Mouse (Mus musculus): ENCODE measurements around the gene Dtx3. TPM values are rescaled to one million over a fixed set of nuclear protein-coding genes. Genes with fewer than 3 reads are reported as not detected.
A peak's percentile ranks its signal among the peaks of the same experiment; 100 is the strongest.

Gene Dtx3
- polyA plus RNA-seq, 1 experiment, result 82.0 TPM

- TF ChIP-seq POLR2A (IDR thresholded peaks at IDR 0.05; ENCODE audit: low read depth, low read length), result peak; percentile 66
- no peak for TF ChIP-seq CTCF (IDR thresholded peaks at IDR 0.05; ENCODE audit: borderline replicate concordance, insufficient read depth, low read length)
- H3K4me1 ChIP-seq (ENCODE audit: control insufficient read depth, insufficient read depth, low read length), result peaks cover 4% of the 10 kb centered on the region
- H3K27ac ChIP-seq (ENCODE audit: insufficient read depth, low read length), result peak overlapping the region; percentile 100
- peak overlapping the region; percentile 91 for H3K4me3 ChIP-seq (ENCODE audit: insufficient read depth, low read length)
Observed at GRCm38 (mm10) chr10:127188465-127189115, 6.9 kb downstream of the Dtx3 start.

- no peak overlapping the region for H3K27ac ChIP-seq (ENCODE audit: insufficient read depth, low read length)
- peaks cover 4% of the 10 kb centered on the region for H3K4me1 ChIP-seq (ENCODE audit: control insufficient read depth, insufficient read depth, low read length)
- H3K4me3 ChIP-seq (ENCODE audit: insufficient read depth, low read length), result peak overlapping the region; percentile 91
- no peak for TF ChIP-seq CTCF (IDR thresholded peaks at IDR 0.05; ENCODE audit: borderline replicate concordance, insufficient read depth, low read length)
- peak; percentile 25; the same call in 1 of the 2 replicates for TF ChIP-seq POLR2A (IDR thresholded peaks at IDR 0.05; ENCODE audit: low read depth, low read length)
Observed at GRCm38 (mm10) chr10:127188079-127188453, 7.5 kb downstream of the Dtx3 start.

- peaks cover 4% of the 10 kb centered on the region for H3K4me1 ChIP-seq (ENCODE audit: control insufficient read depth, insufficient read depth, low read length)
- TF ChIP-seq POLR2A (IDR thresholded peaks at IDR 0.05; ENCODE audit: low read depth, low read length) (no peak; the same call in 1 of the 2 replicates), CTCF (IDR thresholded peaks at IDR 0.05; ENCODE audit: borderline replicate concordance, insufficient read depth, low read length) (no peak)
- no peak overlapping the region for H3K27ac ChIP-seq (ENCODE audit: insufficient read depth, low read length)
- peak overlapping the region; percentile 91 for H3K4me3 ChIP-seq (ENCODE audit: insufficient read depth, low read length)
Observed at GRCm38 (mm10) chr10:127187371-127188078, 8.0 kb downstream of the Dtx3 start.

- TF ChIP-seq CTCF (IDR thresholded peaks at IDR 0.05; ENCODE audit: borderline replicate concordance, insufficient read depth, low read length) (no peak), POLR2A (IDR thresholded peaks at IDR 0.05; ENCODE audit: low read depth, low read length) (no peak)
- H3K4me1 ChIP-seq (ENCODE audit: control insufficient read depth, insufficient read depth, low read length), result peaks cover 4% of the 10 kb centered on the region
- no peak overlapping the region for H3K4me3 ChIP-seq (ENCODE audit: insufficient read depth, low read length)
- no peak overlapping the region for H3K27ac ChIP-seq (ENCODE audit: insufficient read depth, low read length)
Observed at GRCm38 (mm10) chr10:127186451-127186850, 9.1 kb downstream of the Dtx3 start.

- H3K4me3 ChIP-seq (ENCODE audit: insufficient read depth, low read length), result no peak overlapping the region
- TF ChIP-seq POLR2A (IDR thresholded peaks at IDR 0.05; ENCODE audit: low read depth, low read length) (peak; percentile 37; the same call in 1 of the 2 replicates), CTCF (IDR thresholded peaks at IDR 0.05; ENCODE audit: borderline replicate concordance, insufficient read depth, low read length) (no peak)
- no peak overlapping the region for H3K27ac ChIP-seq (ENCODE audit: insufficient read depth, low read length)
- H3K4me1 ChIP-seq (ENCODE audit: control insufficient read depth, insufficient read depth, low read length), result peaks cover 2% of the 10 kb centered on the region
Observed at GRCm38 (mm10) chr10:127185506-127185905, 10.0 kb downstream of the Dtx3 start.

GRCm38 (mm10) chr10:127185101-127185500 lies 10.4 kb downstream of the Dtx3 start:
- TF ChIP-seq CTCF (IDR thresholded peaks at IDR 0.05; ENCODE audit: borderline replicate concordance, insufficient read depth, low read length), result no peak
- Histone ChIP-seq H3K27ac (ENCODE audit: insufficient read depth, low read length) (no peak overlapping the region), H3K4me1 (ENCODE audit: control insufficient read depth, insufficient read depth, low read length) (no peaks in the 10 kb centered on the region), H3K4me3 (ENCODE audit: insufficient read depth, low read length) (no peak overlapping the region)

- Histone ChIP-seq H3K4me3 (ENCODE audit: insufficient read depth, low read length) (no peak overlapping the region), H3K27ac (ENCODE audit: insufficient read depth, low read length) (no peak overlapping the region), H3K4me1 (ENCODE audit: control insufficient read depth, insufficient read depth, low read length) (0 out of 2 replicates have a peak, but pooled peaks cover 4% of the 10 kb centered on the region)
- TF ChIP-seq CTCF (IDR thresholded peaks at IDR 0.05; ENCODE audit: borderline replicate concordance, insufficient read depth, low read length) (no peak), POLR2A (IDR thresholded peaks at IDR 0.05; ENCODE audit: low read depth, low read length) (no peak)
Observed at GRCm38 (mm10) chr10:127183759-127184158, 11.8 kb downstream of the Dtx3 start.

- TF ChIP-seq CTCF (IDR thresholded peaks at IDR 0.05; ENCODE audit: borderline replicate concordance, insufficient read depth, low read length), result no peak
- TF ChIP-seq POLR2A (IDR thresholded peaks at IDR 0.05; ENCODE audit: low read depth, low read length), result no peak
- H3K4me1 ChIP-seq (ENCODE audit: control insufficient read depth, insufficient read depth, low read length), result 0 out of 2 replicates have a peak, but pooled peaks cover 4% of the 10 kb centered on the region
- H3K27ac ChIP-seq (ENCODE audit: insufficient read depth, low read length), result no peak overlapping the region
- no peak overlapping the region for H3K4me3 ChIP-seq (ENCODE audit: insufficient read depth, low read length)
Observed at GRCm38 (mm10) chr10:127182624-127183023, 12.9 kb downstream of the Dtx3 start.

- H3K27ac ChIP-seq (ENCODE audit: insufficient read depth, low read length), result no peak overlapping the region
- no peak overlapping the region for H3K4me3 ChIP-seq (ENCODE audit: insufficient read depth, low read length)
- TF ChIP-seq POLR2A (IDR thresholded peaks at IDR 0.05; ENCODE audit: low read depth, low read length) (peak; percentile 48), CTCF (IDR thresholded peaks at IDR 0.05; ENCODE audit: borderline replicate concordance, insufficient read depth, low read length) (no peak)
- H3K4me1 ChIP-seq (ENCODE audit: control insufficient read depth, insufficient read depth, low read length), result 0 out of 2 replicates have a peak, but pooled peaks cover 4% of the 10 kb centered on the region
Observed at GRCm38 (mm10) chr10:127181566-127181965, 14.0 kb downstream of the Dtx3 start.

GRCm38 (mm10) chr10:127180695-127181047 lies 14.9 kb downstream of the Dtx3 start:
- no peak overlapping the region for H3K27ac ChIP-seq (ENCODE audit: insufficient read depth, low read length)
- TF ChIP-seq CTCF (IDR thresholded peaks at IDR 0.05; ENCODE audit: borderline replicate concordance, insufficient read depth, low read length), result no peak
- TF ChIP-seq POLR2A (IDR thresholded peaks at IDR 0.05; ENCODE audit: low read depth, low read length), result no peak
- 0 out of 2 replicates have a peak, but pooled peaks cover 4% of the 10 kb centered on the region for H3K4me1 ChIP-seq (ENCODE audit: control insufficient read depth, insufficient read depth, low read length)
- H3K4me3 ChIP-seq (ENCODE audit: insufficient read depth, low read length), result no peak overlapping the region
